Mouse (Mus musculus) ES-CJ7 (cell line): ENCODE measurements around the gene Slc45a3.

Source experiments
- DNase-seq: peaks from one replicate; pipeline ENCODE4 v3.0.0; 2011; ENCODE audit warnings: low read depth, low spot score

Slc45a3 gene

DNA sequence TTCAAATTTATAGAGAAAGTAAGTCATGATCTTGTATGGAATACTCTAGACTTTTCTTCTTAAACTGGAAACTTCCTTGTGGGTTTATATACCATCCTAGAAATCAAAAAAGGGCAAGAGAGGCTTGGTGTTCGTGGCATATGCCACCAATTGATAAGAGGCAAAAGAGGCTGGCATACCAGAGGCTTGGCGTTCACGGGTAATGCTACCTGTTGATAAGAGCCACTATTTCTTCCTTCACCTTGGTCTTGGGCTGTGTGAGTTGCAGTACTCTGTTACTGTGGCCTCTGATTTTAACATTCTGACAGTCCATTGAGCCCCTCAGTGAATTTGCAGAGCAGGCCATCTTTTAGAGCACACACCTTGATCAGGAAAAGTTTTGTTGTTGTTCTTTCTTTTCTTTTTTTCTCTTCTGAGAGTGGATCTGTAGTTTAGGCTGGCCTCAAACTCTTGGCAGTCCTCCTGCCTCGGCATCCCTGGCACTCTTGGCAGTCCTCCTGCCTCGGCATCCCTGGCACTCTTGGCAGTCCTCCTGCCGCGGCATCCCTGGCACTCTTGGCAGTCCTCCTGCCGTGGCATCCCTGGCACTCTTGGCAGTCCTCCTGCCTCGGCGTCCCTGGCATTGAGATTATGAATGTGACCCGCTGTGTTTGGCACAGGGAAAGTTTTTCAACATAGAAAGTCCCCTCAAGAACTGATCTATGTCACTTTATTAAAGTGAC, 64.3 kb downstream of the Slc45a3 start:
- DNase-seq, result no peak

DNA sequence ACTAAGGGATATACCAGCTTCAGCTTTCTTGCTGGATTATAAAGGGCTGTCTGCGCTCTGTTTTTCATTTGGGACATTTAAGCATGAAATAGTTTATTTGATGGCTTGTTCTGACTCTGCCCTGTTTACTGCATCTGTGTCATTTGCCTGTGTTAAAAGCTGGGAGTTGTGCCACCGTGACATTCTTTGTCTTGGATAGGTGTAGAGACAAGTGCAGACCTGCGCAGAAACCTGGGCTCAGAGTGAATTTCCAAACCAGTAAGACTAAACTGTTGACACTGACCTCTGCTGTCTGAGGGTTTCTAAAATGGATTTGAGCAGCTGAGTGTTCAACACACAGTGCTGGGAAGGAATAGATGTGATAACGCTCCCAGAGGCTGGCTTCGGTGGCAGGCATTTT, 65.2 kb downstream of the Slc45a3 start:
- no peak for DNase-seq

DNA sequence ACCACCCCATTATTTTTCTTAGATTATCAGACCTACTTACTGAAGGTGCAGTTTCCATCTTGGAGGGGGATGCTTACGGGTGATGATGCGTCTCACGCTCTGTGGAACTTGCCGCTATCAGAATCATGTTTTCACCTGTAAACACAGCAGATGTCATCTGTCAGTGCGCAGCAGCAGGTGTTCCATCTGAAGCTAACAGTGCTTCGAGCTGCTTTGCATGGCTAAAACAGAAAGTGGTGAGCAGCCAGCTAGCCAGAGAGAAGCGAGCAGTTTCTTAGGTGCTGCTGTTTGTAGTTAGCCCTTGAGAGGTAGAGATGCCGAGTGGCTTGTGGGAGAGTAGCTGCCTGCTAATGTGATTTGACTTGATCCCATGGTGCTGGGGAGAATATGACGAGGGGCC, 65.6 kb downstream of the Slc45a3 start:
- no peak for DNase-seq

DNA sequence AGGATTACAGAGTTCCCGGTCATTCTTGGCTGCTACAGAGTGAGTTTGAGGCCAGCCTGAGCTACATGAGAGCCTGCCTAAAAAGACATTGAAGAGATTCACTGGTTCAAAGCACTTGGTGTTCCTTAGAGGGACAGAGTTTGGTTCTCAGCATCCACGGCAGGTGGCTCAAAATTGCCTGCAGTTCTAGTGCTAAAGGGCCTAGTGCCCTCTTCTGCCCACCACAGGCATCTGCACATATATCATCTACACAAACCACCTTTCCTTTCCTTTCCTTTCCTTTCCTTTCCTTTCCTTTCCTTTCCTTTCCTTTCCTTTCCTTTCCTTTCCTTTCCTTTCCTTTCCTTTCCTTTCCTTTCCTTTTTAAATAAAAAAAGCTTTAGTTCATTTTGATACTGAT, 67.8 kb downstream of the Slc45a3 start:
- DNase-seq, result no peak

DNA sequence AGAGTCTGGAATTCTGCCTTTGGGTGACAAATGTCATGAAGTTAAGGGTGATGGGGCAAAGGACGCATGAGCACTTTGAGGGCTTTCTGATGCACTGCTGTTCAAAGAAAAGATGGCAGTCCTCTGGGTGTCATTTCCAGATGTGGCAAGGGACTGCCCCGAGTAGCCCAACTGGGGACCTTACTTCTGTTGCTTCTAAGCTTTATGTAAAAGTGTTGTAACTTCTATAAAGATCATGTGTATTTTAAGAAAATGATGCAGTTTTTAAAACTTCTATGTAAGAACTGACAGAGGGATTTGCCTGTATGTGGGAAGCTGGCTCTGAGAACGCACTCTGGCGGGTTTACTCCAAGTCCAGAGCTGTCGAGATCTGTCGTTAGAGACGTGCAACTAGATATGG, 69.4 kb downstream of the Slc45a3 start:
- no peak for DNase-seq
